Mouse (Mus musculus) forebrain, embryonic 15.5 days (tissue): ENCODE data around the gene Gm36210. TPM values are rescaled to one million over a fixed set of nuclear protein-coding genes. Genes with fewer than 3 reads are reported as not detected.
"Not testable (repeated sequence)": the region's sequence is repeated elsewhere in the genome, so short reads cannot be mapped to it uniquely, and the experiment has no call there.

Experiments used
- ATAC-seq: fragments of 200-750 bp; cut with Nextera tagmentation; replicated peaks from 2 replicates; pipeline ENCODE4 v1.8.0; 2017; ENCODE audit warnings: mild to moderate bottlenecking, moderate TSS enrichment, moderate library complexity
- H3K27ac ChIP-seq: fragments of 300-500 bp; sonication (generic); replicated peaks from 2 replicates; pipeline ENCODE4 v1.5.1; 2015; ENCODE audit warnings: mild to moderate bottlenecking, inconsistent platforms
- H3K27me3 ChIP-seq: fragments of 300-500 bp; sonication (generic); 2 replicates; pipeline ENCODE4 v1.6.1; 2015; ENCODE audit warnings: inconsistent platforms
- H3K36me3 ChIP-seq: fragments of 300-500 bp; sonication (generic); 2 replicates; pipeline ENCODE4 v1.6.1; 2015; ENCODE audit warnings: mild to moderate bottlenecking, inconsistent platforms
- H3K4me1 ChIP-seq: fragments of 300-500 bp; sonication (generic); 2 replicates; pipeline ENCODE4 v1.6.1; 2015; ENCODE audit warnings: inconsistent platforms
- H3K4me2 ChIP-seq: fragments of 300-500 bp; sonication (generic); replicated peaks from 2 replicates; pipeline ENCODE4 v1.6.1; 2015; ENCODE audit warnings: mild to moderate bottlenecking, inconsistent platforms
- H3K4me3 ChIP-seq: fragments of 300-500 bp; sonication (generic); 2 replicates; pipeline ENCODE4 v1.5.1; 2015; ENCODE audit warnings: mild to moderate bottlenecking, inconsistent platforms
- H3K9ac ChIP-seq: fragments of 300-500 bp; sonication (generic); replicated peaks from 2 replicates; pipeline ENCODE4 v1.6.1; 2015; ENCODE audit warnings: mild to moderate bottlenecking, inconsistent platforms
- H3K9me3 ChIP-seq: fragments of 300-500 bp; sonication (generic); 2 replicates; pipeline ENCODE4 v1.6.1; 2016; ENCODE audit warnings: inconsistent platforms
- WGBS: fragments of 180-500 bp; shearing (Covaris S2); methylation state at CpG from one replicate; pipeline ENCODE4 v1.1.7; 2015; ENCODE audit warnings: mixed read lengths; 5-methylcytosine and 5-hydroxymethylcytosine counted together
- polyA plus RNA-seq: library from polyadenylated mRNA; unstranded; fragments of >200 nt; fragmentation: Nextera tagmentation; extraction: Ambion mirVana; gene quantifications from 2 replicates; pipeline ENCODE4 v1.2.1, GENCODE M21; 2015

The Gm36210 gene
- polyA plus RNA-seq, 1 experiment from 2014 or later: 0.31 TPM

GRCm38 (mm10) chr7:4866631-4867180 lies 39.6 kb downstream of the Gm36210 start:
- H3K27me3 ChIP-seq: no peaks in the 10 kb centered on the region
- H3K9me3 ChIP-seq: no peaks in the 10 kb centered on the region; the same call in 1 of the 2 replicates
- peak overlapping the region; percentile 66 for H3K27ac ChIP-seq
- no peaks in the 10 kb centered on the region for H3K36me3 ChIP-seq
- 0 out of 2 replicates have a peak, but pooled peaks have one; percentile 3 for ATAC-seq
- H3K4me1 ChIP-seq: peaks cover 15% of the 10 kb centered on the region
- 21% methylated on average over 10 of the region's 10 CpGs for WGBS
- peak overlapping the region; percentile 45 for H3K4me2 ChIP-seq
- peak overlapping the region; percentile 59 for H3K4me3 ChIP-seq
- H3K9ac ChIP-seq: peak overlapping the region; percentile 66

DNA sequence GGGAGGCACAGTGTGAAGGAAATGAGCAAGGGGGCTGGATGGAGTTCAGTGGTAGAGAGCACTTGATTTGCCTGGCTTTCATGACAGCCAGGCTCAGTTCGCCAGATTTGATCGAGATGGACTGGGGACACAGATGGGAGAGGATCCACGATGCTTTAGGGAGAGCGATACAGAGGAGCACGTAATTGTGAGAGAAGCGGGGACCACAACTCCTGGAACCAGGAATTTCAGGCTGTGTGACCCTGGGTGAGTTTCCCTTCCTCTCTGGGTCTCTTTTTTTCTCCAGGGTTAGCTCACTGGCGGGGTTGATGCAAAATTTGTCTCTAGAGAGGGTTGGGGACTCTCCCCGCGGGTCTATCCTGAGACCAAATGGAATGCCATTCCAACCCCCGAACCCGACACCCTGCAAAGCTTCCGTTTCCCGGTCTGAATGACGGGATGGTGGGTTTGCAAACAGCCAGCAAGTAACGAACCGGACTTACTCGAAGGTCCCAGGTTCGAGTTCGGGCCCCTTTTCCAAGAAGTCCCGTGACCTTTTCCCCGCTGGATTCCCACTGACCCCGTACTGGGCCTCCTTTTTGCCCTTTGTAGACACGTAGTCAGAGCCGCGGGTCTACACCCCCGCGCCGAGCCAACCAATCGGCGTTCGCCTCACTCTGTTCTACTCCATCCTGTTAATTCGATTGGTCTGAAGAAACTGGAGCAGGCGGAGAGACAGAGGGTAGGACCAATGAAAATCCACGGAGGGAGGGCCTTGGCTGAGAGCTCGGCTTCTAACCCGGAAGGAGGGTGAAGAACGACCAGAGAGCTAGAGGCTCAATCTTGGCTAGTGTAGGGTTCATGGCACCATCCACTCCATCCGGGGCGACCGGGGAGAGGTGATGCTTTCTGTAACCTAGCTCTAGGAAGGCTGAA lies 40.5 kb downstream of the Gm36210 start:
- peak; percentile 100 for ATAC-seq
- Histone ChIP-seq H3K27ac (peak overlapping the region; percentile 69), H3K4me1 (peaks cover 15% of the 10 kb centered on the region), H3K4me2 (peak overlapping the region; percentile 68), H3K27me3 (no peaks in the 10 kb centered on the region), H3K4me3 (peak overlapping the region; percentile 59), H3K36me3 (no peaks in the 10 kb centered on the region), H3K9me3 (no peaks in the 10 kb centered on the region; the same call in 1 of the 2 replicates), H3K9ac (peak overlapping the region; percentile 66)
- WGBS: 3% methylated on average over 40 of the region's 40 CpGs

GRCm38 (mm10) chr7:4865090-4865489 lies 41.2 kb downstream of the Gm36210 start:
- H3K9ac ChIP-seq: no peak overlapping the region
- no peaks in the 10 kb centered on the region for H3K36me3 ChIP-seq
- WGBS: 60% methylated on average over 5 of the region's 5 CpGs
- ATAC-seq: no peak
- peak overlapping the region; percentile 59 for H3K4me3 ChIP-seq
- H3K27ac ChIP-seq: peak overlapping the region; percentile 69; the same call in 1 of the 2 replicates
- peaks cover 15% of the 10 kb centered on the region for H3K4me1 ChIP-seq
- H3K9me3 ChIP-seq: no peaks in the 10 kb centered on the region; the same call in 1 of the 2 replicates
- H3K27me3 ChIP-seq: no peaks in the 10 kb centered on the region
- H3K4me2 ChIP-seq: peak overlapping the region; percentile 68

- Histone ChIP-seq H3K9ac (no peak overlapping the region), H3K36me3 (no peaks in the 10 kb centered on the region), H3K4me1 (peaks cover 15% of the 10 kb centered on the region), H3K4me3 (no peak overlapping the region), H3K27ac (no peak overlapping the region), H3K9me3 (no peaks in the 10 kb centered on the region; the same call in 1 of the 2 replicates), H3K4me2 (no peak overlapping the region), H3K27me3 (no peaks in the 10 kb centered on the region)
- no peak for ATAC-seq
- 86% methylated on average over 5 of the region's 5 CpGs for WGBS
Observed at GRCm38 (mm10) chr7:4864130-4864845, 42.0 kb downstream of the Gm36210 start.

DNA sequence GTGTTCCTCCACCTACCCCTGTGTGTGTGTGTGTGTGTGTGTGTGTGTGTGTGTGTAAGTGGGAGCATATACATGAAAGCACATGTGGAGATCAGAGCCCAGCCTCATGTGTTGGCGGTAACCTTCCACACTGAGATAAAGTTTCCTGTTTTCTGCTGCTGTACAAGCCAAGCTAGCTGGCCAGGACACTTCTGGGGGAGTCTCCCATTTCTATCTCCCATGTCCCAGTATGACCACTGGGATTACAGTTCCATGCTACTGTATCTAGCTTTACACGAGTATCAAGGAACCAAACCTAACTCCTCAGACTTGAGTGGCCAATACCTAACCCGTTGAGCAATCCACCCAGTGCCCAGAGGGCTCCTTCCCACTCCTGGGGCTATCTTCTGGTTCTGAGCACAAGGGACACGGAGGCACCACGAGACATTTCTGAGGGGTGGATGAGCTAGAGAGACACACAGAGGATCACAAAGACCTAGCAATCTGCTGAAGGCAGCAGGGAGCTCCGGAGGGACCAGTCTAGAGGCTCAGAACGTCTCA lies 42.7 kb downstream of the Gm36210 start:
- Histone ChIP-seq H3K9ac (no peak overlapping the region), H3K36me3 (no peaks in the 10 kb centered on the region), H3K4me3 (no peak overlapping the region), H3K4me1 (peaks cover 15% of the 10 kb centered on the region), H3K4me2 (no peak overlapping the region), H3K27ac (no peak overlapping the region), H3K9me3 (no peaks in the 10 kb centered on the region; the same call in 1 of the 2 replicates), H3K27me3 (no peaks in the 10 kb centered on the region)
- ATAC-seq: no peak
- WGBS: 78% methylated on average over 7 of the region's 7 CpGs

DNA sequence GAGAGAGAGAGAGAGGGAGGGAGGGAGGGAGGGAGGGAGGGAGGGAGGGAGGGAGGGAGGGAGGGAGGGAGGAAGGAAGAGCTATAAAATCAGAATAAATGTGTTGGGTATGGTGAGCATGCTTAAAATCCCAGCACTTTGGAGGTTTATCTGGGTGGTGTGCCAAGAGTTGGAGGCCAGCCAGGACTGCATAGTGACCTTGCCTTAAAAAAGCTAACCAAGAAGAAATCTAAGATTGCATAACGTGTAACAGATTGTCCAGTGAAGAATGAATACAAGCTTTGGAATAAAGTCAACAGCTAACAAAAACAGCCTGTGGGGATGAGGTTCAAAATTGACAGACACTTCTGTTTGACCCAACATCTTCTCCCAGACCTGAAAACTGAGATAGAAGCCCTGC lies 43.3 kb downstream of the Gm36210 start:
- ATAC-seq: no peak
- no peaks in the 10 kb centered on the region for H3K27me3 ChIP-seq
- 67% methylated on average over 1 of the region's 1 CpGs for WGBS

GRCm38 (mm10) chr7:4860926-4861325 lies 45.4 kb downstream of the Gm36210 start:
- not testable (repeated sequence) for H3K9me3 ChIP-seq, H3K27me3 ChIP-seq, H3K27ac ChIP-seq, H3K4me2 ChIP-seq, H3K4me1 ChIP-seq, ATAC-seq, H3K4me3 ChIP-seq, H3K36me3 ChIP-seq, H3K9ac ChIP-seq
- WGBS: 78% methylated on average over 3 of the region's 3 CpGs

More for the DNA sequence above, 43.3 kb downstream of the Gm36210 start:
- Histone ChIP-seq H3K36me3 (no peaks in the 10 kb centered on the region), H3K4me1 (peaks cover 15% of the 10 kb centered on the region), H3K4me2 (no peak overlapping the region), H3K9me3 (no peaks in the 10 kb centered on the region; the same call in 1 of the 2 replicates), H3K27ac (no peak overlapping the region), H3K9ac (no peak overlapping the region), H3K4me3 (no peak overlapping the region)

DNA sequence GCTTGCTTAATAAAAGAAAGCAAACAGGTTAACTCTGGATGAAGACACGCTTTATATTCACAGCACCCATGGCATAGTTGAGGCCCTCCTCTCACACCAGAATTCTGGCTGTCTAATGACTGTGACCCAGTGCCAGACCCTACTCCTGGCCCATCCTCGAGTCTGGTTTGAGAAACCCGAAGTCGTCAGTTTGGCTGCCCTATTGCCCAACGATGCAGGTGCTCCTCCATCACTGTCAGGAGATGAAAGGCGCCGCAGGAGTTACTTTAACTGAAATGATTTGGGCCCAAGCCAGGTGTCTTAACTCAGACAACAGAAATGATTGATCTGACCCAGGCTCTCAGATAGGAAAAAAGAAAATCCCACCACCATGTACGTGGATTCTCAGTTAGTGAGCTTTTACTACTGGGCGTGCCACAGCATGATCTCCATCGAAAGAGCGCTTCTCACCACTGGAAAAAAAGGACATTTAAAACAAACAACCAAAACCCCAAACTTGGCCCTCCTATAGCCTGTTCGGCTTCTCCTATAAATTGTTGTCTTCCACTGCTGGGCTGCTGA lies 46.8 kb downstream of the Gm36210 start:
- H3K27ac ChIP-seq: no peak overlapping the region
- no peak overlapping the region for H3K4me3 ChIP-seq
- 81% methylated on average over 12 of the region's 12 CpGs for WGBS
- no peaks in the 10 kb centered on the region for H3K9me3 ChIP-seq
- no peaks in the 10 kb centered on the region for H3K27me3 ChIP-seq
- ATAC-seq: no peak
- H3K4me2 ChIP-seq: no peak overlapping the region
- no peaks in the 10 kb centered on the region for H3K36me3 ChIP-seq
- no peaks in the 10 kb centered on the region for H3K4me1 ChIP-seq
- H3K9ac ChIP-seq: no peak overlapping the region

- WGBS: 65% methylated on average over 7 of the region's 7 CpGs
- Histone ChIP-seq H3K4me1 (no peaks in the 10 kb centered on the region), H3K9ac (no peak overlapping the region), H3K4me3 (no peak overlapping the region), H3K27me3 (no peaks in the 10 kb centered on the region), H3K36me3 (no peaks in the 10 kb centered on the region), H3K27ac (no peak overlapping the region), H3K9me3 (no peaks in the 10 kb centered on the region), H3K4me2 (no peak overlapping the region)
- no peak for ATAC-seq
Observed at GRCm38 (mm10) chr7:4857321-4857720, 49.0 kb downstream of the Gm36210 start.

GRCm38 (mm10) chr7:4856508-4856907 lies 49.8 kb downstream of the Gm36210 start:
- 91% methylated on average over 9 of the region's 9 CpGs for WGBS
- no peaks in the 10 kb centered on the region for H3K36me3 ChIP-seq
- H3K9me3 ChIP-seq: no peaks in the 10 kb centered on the region
- H3K4me3 ChIP-seq: no peak overlapping the region
- no peak overlapping the region for H3K9ac ChIP-seq
- H3K4me1 ChIP-seq: no peaks in the 10 kb centered on the region
- no peak overlapping the region for H3K27ac ChIP-seq
- no peak for ATAC-seq
- H3K4me2 ChIP-seq: no peak overlapping the region
- H3K27me3 ChIP-seq: no peaks in the 10 kb centered on the region

DNA sequence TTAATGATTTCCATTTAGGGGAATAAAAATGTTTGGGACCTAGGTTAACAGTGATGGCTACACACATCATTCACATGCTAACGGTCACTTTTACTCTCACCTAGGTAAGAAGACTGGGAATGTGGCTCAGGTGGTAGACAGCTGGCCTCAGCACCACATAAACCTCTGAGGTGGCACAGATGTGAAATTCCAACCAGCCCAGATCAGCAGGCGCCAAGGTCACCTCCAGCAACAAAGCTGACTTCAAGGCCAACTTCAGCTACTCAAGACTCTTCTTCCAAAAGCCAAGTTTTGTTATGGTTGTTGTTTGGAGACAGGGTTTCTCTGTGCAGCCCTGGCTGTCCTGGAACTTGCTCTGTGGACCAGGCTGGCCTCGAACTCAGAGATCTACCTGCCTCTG lies 52.7 kb downstream of the Gm36210 start:
- Histone ChIP-seq H3K9me3 (no peaks in the 10 kb centered on the region), H3K4me3 (no peak overlapping the region), H3K36me3 (no peaks in the 10 kb centered on the region), H3K27me3 (no peaks in the 10 kb centered on the region), H3K4me2 (no peak overlapping the region), H3K9ac (no peak overlapping the region), H3K27ac (no peak overlapping the region), H3K4me1 (no peaks in the 10 kb centered on the region)
- WGBS: 86% methylated on average over 3 of the region's 3 CpGs
- ATAC-seq: no peak
